Mouse (Mus musculus): ENCODE results near the gene Hlcs. TPM values are rescaled to one million over a fixed set of nuclear protein-coding genes. Genes with fewer than 3 reads are reported as not detected.
"Not testable (repeated sequence)": the region's sequence is repeated elsewhere in the genome, so short reads cannot be mapped to it uniquely, and the experiment has no call there.

Hlcs gene
- 1 to 10 TPM; 7.3 to 9.1 TPM for total RNA-seq (2021)
- long read RNA-seq, experiment 1, full-length matches to known transcripts, result 5 of 6 reads
- long read RNA-seq, experiment 1, partial matches to known transcripts, result 1 of 6 reads
- long read RNA-seq, experiment 1, other reads (novel, unspliced or antisense), result 0 of 6 reads
- long read RNA-seq, experiment 2, partial matches to known transcripts, result 0 of 2 reads
- long read RNA-seq, experiment 2, other reads (novel, unspliced or antisense), result 2 of 2 reads

- peak; percentile 98 for DNase-seq
These were observed at the start of gene Hlcs for GRCm38 (mm10) chr16:94313229-94314030. Hlcs (minus strand) TSS chr16:94313571.

GRCm38 (mm10) chr16:94362174-94362873 lies 49.0 kb upstream of the Hlcs start:
- DNase-seq, result peak; percentile 43 to 66

GRCm38 (mm10) chr16:94360578-94361350 lies 47.4 kb upstream of the Hlcs start:
- no peak for DNase-seq

- DNase-seq, result no peak
These were observed 44.7 kb upstream of the Hlcs start for GRCm38 (mm10) chr16:94358091-94358490.

GRCm38 (mm10) chr16:94356776-94357494 lies 43.6 kb upstream of the Hlcs start:
- no peak for DNase-seq

GRCm38 (mm10) chr16:94356046-94356445 lies 42.7 kb upstream of the Hlcs start:
- no peak for DNase-seq

GRCm38 (mm10) chr16:94354450-94354849 lies 41.1 kb upstream of the Hlcs start:
- peak; percentile 23 to 26 for DNase-seq

- no peak for DNase-seq
These were observed 36.9 kb upstream of the Hlcs start for GRCm38 (mm10) chr16:94350287-94350677.

GRCm38 (mm10) chr16:94349588-94350286 lies 36.4 kb upstream of the Hlcs start:
- DNase-seq, result no peak

- DNase-seq, result no peak
These were observed 35.4 kb upstream of the Hlcs start for GRCm38 (mm10) chr16:94348779-94349178.

- peak in 1 of 2 experiments; percentile 23 for DNase-seq
These were observed 33.8 kb upstream of the Hlcs start for GRCm38 (mm10) chr16:94347080-94347731.

- no peak for DNase-seq
These were observed 32.4 kb upstream of the Hlcs start for GRCm38 (mm10) chr16:94345733-94346132.

GRCm38 (mm10) chr16:94339164-94340160 lies 26.1 kb upstream of the Hlcs start:
- not testable (repeated sequence) for DNase-seq

- no peak for DNase-seq
These were observed 22.3 kb upstream of the Hlcs start for GRCm38 (mm10) chr16:94335656-94336055.

GRCm38 (mm10) chr16:94331886-94332252 lies 18.5 kb upstream of the Hlcs start:
- peak; percentile 60 to 89 for DNase-seq

- no peak for DNase-seq
These were observed 18.0 kb upstream of the Hlcs start for GRCm38 (mm10) chr16:94331233-94331885.

GRCm38 (mm10) chr16:94330429-94330828 lies 17.1 kb upstream of the Hlcs start:
- no peak for DNase-seq
